Mouse (Mus musculus) bone marrow macrophage, adult 2 months (primary cell): Measurements from ENCODE around the gene Adgrb2.

ENCODE experiments used
- CTCF ChIP-seq: IDR thresholded peaks from 2 replicates; pipeline ENCODE4 v1.5.1; 2012; ENCODE audit warnings: low read depth, mild to moderate bottlenecking, low read length, moderate library complexity
- POLR2A ChIP-seq: IDR thresholded peaks from 2 replicates; pipeline ENCODE4 v1.6.1; 2012; ENCODE audit warnings: mild to moderate bottlenecking, low read depth, low read length, borderline replicate concordance

GRCm38 (mm10) chr4:130053111-130053510, 68.4 kb downstream of the Adgrb2 start:
- TF ChIP-seq POLR2A (no peak), CTCF (no peak)
